Mouse (Mus musculus): ENCODE measurements around the gene Pdxk. TPM values are rescaled to one million over a fixed set of nuclear protein-coding genes. Genes with fewer than 3 reads are reported as not detected.

Gene Pdxk
- 13.6 TPM for polyA plus RNA-seq (2015; fragmentation: Illumina TruSeq; extraction: RNeasy Lipid Tissue Mini Kit (QIAGEN cat#74804); ENCODE audit: insufficient read depth, low replicate concordance)

DNA sequence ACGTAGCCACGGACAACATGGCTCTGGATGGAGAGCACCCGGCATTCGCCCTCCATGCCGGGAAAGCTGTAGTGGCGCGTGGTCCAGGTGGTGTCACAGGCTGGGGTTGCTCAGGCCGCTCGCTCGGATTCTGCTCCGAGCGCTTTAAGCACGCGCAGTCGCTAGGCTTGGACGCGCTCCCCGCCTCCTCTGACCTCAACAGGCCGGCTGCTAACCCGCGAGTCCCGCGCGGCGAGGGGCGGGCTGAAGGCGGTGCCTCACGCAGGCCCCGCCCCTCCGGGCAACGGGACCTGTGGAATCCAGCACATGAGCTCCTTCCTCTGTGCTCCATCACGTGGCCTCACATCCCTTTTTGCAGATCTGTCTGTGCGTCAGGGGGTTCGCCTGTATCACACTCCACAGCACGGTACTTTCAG is at the start of gene Pdxk:
TSS of gene Pdxk (minus strand) at position 184 of the 416 bp plus-strand sequence.

GRCm38 (mm10) chr10:78425181-78426041 is 39.4 kb downstream of the Pdxk start, which contains the start of gene Cstb:
Gene Cstb, plus strand, starts transcription at chr10:78425669.

GRCm38 (mm10) chr10:78412319-78413151 is 52.2 kb downstream of the Pdxk start, which contains the start of gene Rrp1:
Gene Rrp1, minus strand, starts transcription at chr10:78413043.

Other genes starting within 250 kb of the Pdxk start
- gene Trappc10, start 220.3 kb downstream of the Pdxk start, polyA plus RNA-seq (2015; fragmentation: Illumina TruSeq; extraction: RNeasy Lipid Tissue Mini Kit (QIAGEN cat#74804); ENCODE audit: insufficient read depth, low replicate concordance), result 37.9 TPM
- 32.4 TPM for gene Agpat3, start 112.5 kb downstream of the Pdxk start, polyA plus RNA-seq (2015; fragmentation: Illumina TruSeq; extraction: RNeasy Lipid Tissue Mini Kit (QIAGEN cat#74804); ENCODE audit: insufficient read depth, low replicate concordance)
- 159 TPM for gene Rrp1, start 51.9 kb downstream of the Pdxk start, polyA plus RNA-seq (2015; fragmentation: Illumina TruSeq; extraction: RNeasy Lipid Tissue Mini Kit (QIAGEN cat#74804); ENCODE audit: insufficient read depth, low replicate concordance)
- 83.1 TPM for gene Cstb, start 39.3 kb downstream of the Pdxk start, polyA plus RNA-seq (2015; fragmentation: Illumina TruSeq; extraction: RNeasy Lipid Tissue Mini Kit (QIAGEN cat#74804); ENCODE audit: insufficient read depth, low replicate concordance)
- gene Olfr1358, start 52.5 kb upstream of the Pdxk start, polyA plus RNA-seq (2015; fragmentation: Illumina TruSeq; extraction: RNeasy Lipid Tissue Mini Kit (QIAGEN cat#74804); ENCODE audit: insufficient read depth, low replicate concordance), result not detected
- gene Ilvbl, start 109.4 kb upstream of the Pdxk start, polyA plus RNA-seq (2015; fragmentation: Illumina TruSeq; extraction: RNeasy Lipid Tissue Mini Kit (QIAGEN cat#74804); ENCODE audit: insufficient read depth, low replicate concordance), result 33.4 TPM
- gene Syde1, start 127.0 kb upstream of the Pdxk start, polyA plus RNA-seq (2015; fragmentation: Illumina TruSeq; extraction: RNeasy Lipid Tissue Mini Kit (QIAGEN cat#74804); ENCODE audit: insufficient read depth, low replicate concordance), result 7.4 TPM
- gene Olfr1357, start 153.1 kb upstream of the Pdxk start, polyA plus RNA-seq (2015; fragmentation: Illumina TruSeq; extraction: RNeasy Lipid Tissue Mini Kit (QIAGEN cat#74804); ENCODE audit: insufficient read depth, low replicate concordance), result not detected

Measured in spleen, adult 10 weeks (tissue).